ENCODE assay signal across 8 mouse cellular contexts in the genomic region with DNA sequence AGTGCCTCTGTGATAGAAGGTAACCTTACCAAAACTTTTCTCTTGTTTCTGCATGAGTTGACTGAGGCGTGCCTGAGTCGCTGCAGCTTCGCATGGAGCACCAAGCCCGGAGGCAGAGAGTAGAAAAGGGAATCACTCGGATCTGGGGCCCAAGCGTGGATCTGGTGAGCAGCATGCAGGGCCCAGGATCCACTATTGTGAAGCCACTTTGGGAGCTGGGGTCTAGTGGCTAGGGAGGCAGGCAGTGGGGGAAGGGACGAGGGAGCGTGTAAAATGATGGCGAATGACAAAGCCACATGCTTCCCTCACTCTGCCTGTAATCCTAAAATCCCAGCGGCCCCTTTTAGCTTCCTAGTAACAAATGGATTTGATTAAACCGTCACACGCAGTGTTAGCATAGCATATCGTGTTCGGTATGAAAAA.
DNase-seq lines count a peak whose midpoint lies in the region; ATAC-seq and TF ChIP-seq lines count a peak whose summit lies in the region.

No protein-coding gene starts in this region.

- peak overlapping the region; percentile 58 for H3K4me2 ChIP-seq in kidney, postnatal 0 days (ENCODE audit: low read length)
- peak overlapping the region; percentile 73 for H3K4me2 ChIP-seq in embryonic facial prominence, embryonic 13.5 days
- H3K4me2 ChIP-seq in intestine, embryonic 14.5 days (ENCODE audit: low read length), result peak overlapping the region; percentile 74
- H3K4me2 ChIP-seq in neural tube, embryonic 12.5 days (replicated peaks), result peak overlapping the region; percentile 71

- DNase-seq in kidney, postnatal 0 days (ENCODE audit: low spot score), result no peak
- DNase-seq in kidney, adult 8-10 months, result no peak
- DNase-seq in intestine, embryonic 14.5 days (ENCODE audit: low spot score), result peak; percentile 62
- no peak for DNase-seq in cerebellum, adult 9-10 months
- DNase-seq in adipocyte (ENCODE audit: low spot score), result no peak

- H3K9me3 ChIP-seq in kidney, postnatal 0 days (replicated peaks; ENCODE audit: low read length), result no peaks in the 10 kb centered on the region
- no peaks in the 10 kb centered on the region for H3K9me3 ChIP-seq in embryonic facial prominence, embryonic 13.5 days
- H3K9me3 ChIP-seq in intestine, embryonic 14.5 days (ENCODE audit: control insufficient read depth, low read length), result no peaks in the 10 kb centered on the region
- H3K9me3 ChIP-seq in neural tube, embryonic 12.5 days, result no peaks in the 10 kb centered on the region

- H3K4me1 ChIP-seq in kidney, postnatal 0 days (replicated peaks; ENCODE audit: insufficient read depth, low read length), result peaks cover 4% of the 10 kb centered on the region; the same call in 1 of the 2 replicates
- peaks cover 30% of the 10 kb centered on the region for H3K4me1 ChIP-seq in embryonic facial prominence, embryonic 13.5 days
- H3K4me1 ChIP-seq in intestine, embryonic 14.5 days (replicated peaks; ENCODE audit: control insufficient read depth, insufficient read depth, low read length), result peaks cover 6% of the 10 kb centered on the region; the same call in 1 of the 2 replicates
- H3K4me1 ChIP-seq in neural tube, embryonic 12.5 days, result peaks cover 32% of the 10 kb centered on the region

- no peaks in the 10 kb centered on the region for H3K36me3 ChIP-seq in kidney, postnatal 0 days (ENCODE audit: insufficient read depth, low read length)
- H3K36me3 ChIP-seq in embryonic facial prominence, embryonic 13.5 days, result no peaks in the 10 kb centered on the region
- H3K36me3 ChIP-seq in intestine, embryonic 14.5 days (ENCODE audit: control insufficient read depth, insufficient read depth, low read length), result no peaks in the 10 kb centered on the region
- no peaks in the 10 kb centered on the region for H3K36me3 ChIP-seq in neural tube, embryonic 12.5 days

- H3K4me3 ChIP-seq in kidney, postnatal 0 days (replicated peaks; ENCODE audit: low read depth, low read length), result no peak overlapping the region
- H3K4me3 ChIP-seq in embryonic facial prominence, embryonic 13.5 days, result peak overlapping the region; percentile 47
- peak overlapping the region; percentile 42 for H3K4me3 ChIP-seq in intestine, embryonic 14.5 days (ENCODE audit: low read depth, low read length)
- H3K4me3 ChIP-seq in neural tube, embryonic 12.5 days, result peak overlapping the region; percentile 26

- no peak overlapping the region for H3K9ac ChIP-seq in kidney, postnatal 0 days (ENCODE audit: low read depth, low read length)
- peak overlapping the region; percentile 37; the same call in 1 of the 2 replicates for H3K9ac ChIP-seq in embryonic facial prominence, embryonic 13.5 days
- peak overlapping the region; percentile 37; the same call in 1 of the 2 replicates for H3K9ac ChIP-seq in intestine, embryonic 14.5 days (ENCODE audit: low read length)
- H3K9ac ChIP-seq in neural tube, embryonic 12.5 days, result 0 out of 2 replicates have a peak overlapping the region, but pooled peaks have one; percentile 42

- H3K27me3 ChIP-seq in kidney, postnatal 0 days (ENCODE audit: insufficient read depth, low read length), result no peaks in the 10 kb centered on the region; the same call in 1 of the 2 replicates
- peaks cover 39% of the 10 kb centered on the region for H3K27me3 ChIP-seq in embryonic facial prominence, embryonic 13.5 days
- peaks cover 16% of the 10 kb centered on the region; the same call in 1 of the 2 replicates for H3K27me3 ChIP-seq in intestine, embryonic 14.5 days (replicated peaks; ENCODE audit: control insufficient read depth, insufficient read depth, low read length)
- no peaks in the 10 kb centered on the region for H3K27me3 ChIP-seq in neural tube, embryonic 12.5 days (replicated peaks)

- TF ChIP-seq CTCF in kidney, postnatal 0 days (IDR thresholded peaks at IDR 0.05; ENCODE audit: low read depth), result no peak

- no peak for ATAC-seq in kidney, postnatal 0 days (replicated peaks; ENCODE audit: low FRiP score, low read depth)
- ATAC-seq in embryonic facial prominence, embryonic 13.5 days (ENCODE audit: insufficient number of reproducible peaks, insufficient read depth, low FRiP score, low TSS enrichment, low read depth), result no peak
- ATAC-seq in intestine, embryonic 14.5 days (replicated peaks; ENCODE audit: low FRiP score, low TSS enrichment, low read depth), result no peak
- peak; percentile 42 for ATAC-seq in neural tube, embryonic 12.5 days (ENCODE audit: low FRiP score, low read depth)
- ATAC-seq in activated CD4-positive, CD25-positive, alpha-beta regulatory T cell, adult 4 months, result no peak

- WGBS in kidney, postnatal 0 days, result 5% methylated on average over 14 of the region's 14 CpGs
- 0% methylated on average over 14 of the region's 14 CpGs for WGBS in embryonic facial prominence, embryonic 13.5 days
- 8% methylated on average over 14 of the region's 14 CpGs for WGBS in intestine, embryonic 14.5 days
- 1% methylated on average over 14 of the region's 14 CpGs for WGBS in neural tube, embryonic 12.5 days

- no peak overlapping the region for H3K27ac ChIP-seq in kidney, postnatal 0 days
- H3K27ac ChIP-seq in embryonic facial prominence, embryonic 13.5 days, result peak overlapping the region; percentile 45
- no peak overlapping the region for H3K27ac ChIP-seq in intestine, embryonic 14.5 days (ENCODE audit: low read depth)
- peak overlapping the region; percentile 46; the same call in 1 of the 2 replicates for H3K27ac ChIP-seq in neural tube, embryonic 12.5 days

Comparison
In these comparisons a context has a peak if more than half of its experiments do, and no peak if none do; other contexts are left out.
1. H3K27ac ChIP-seq: peak in embryonic facial prominence, embryonic 13.5 days (single experiment) and neural tube, embryonic 12.5 days (single experiment); none in kidney, postnatal 0 days (single experiment) and intestine, embryonic 14.5 days (single experiment).
2. Peak in every context shown above with its lines, with median percentiles within 50 percentile points of each other: H3K4me2 ChIP-seq.